Mouse (Mus musculus): ENCODE measurements around the gene Serpina3n.
"Not testable (repeated sequence)": the region's sequence is repeated elsewhere in the genome, so short reads cannot be mapped to it uniquely, and the experiment has no call there.

Serpina3n gene

GRCm38 (mm10) chr12:104433951-104434735 lies 27.6 kb downstream of the Serpina3n start:
- DNase-seq (ENCODE audit: low spot score): no peak

DNA sequence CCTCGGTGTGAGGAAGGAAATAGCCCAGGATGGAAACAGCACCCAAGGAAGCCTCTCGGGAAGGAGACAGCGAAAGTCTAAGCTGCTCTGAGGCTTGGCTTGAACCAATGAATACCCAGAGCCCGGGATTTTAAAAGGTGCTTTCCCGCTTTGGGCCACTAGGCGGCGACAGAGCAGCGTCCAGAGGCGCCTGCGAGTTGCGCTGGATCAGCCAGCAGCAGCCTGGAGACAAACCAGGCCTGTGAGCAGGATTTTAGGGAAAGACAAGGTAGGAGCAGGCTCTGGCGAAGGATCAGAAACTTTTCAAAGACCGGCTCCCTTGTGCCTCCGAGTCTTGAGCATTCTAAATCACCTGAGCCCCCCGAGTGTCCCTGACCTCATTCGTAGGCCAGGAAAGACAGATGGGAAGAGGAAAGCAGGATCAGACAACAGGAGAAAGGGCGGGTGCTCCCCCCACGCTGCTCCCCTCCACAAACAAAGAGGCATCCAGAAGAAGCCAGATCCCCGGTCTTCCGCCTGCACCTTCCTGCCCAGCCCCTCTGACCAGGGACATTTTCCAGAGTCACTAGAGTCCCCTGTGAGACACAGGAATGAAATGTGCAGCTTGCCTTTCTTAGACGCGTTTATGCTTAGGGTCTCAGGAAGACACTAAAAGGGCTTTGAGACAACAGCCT lies 33.7 kb downstream of the Serpina3n start:
- peak; percentile 67 for DNase-seq (ENCODE audit: low spot score)

GRCm38 (mm10) chr12:104443716-104444115 lies 37.2 kb downstream of the Serpina3n start:
- DNase-seq (ENCODE audit: low spot score): no peak

DNA sequence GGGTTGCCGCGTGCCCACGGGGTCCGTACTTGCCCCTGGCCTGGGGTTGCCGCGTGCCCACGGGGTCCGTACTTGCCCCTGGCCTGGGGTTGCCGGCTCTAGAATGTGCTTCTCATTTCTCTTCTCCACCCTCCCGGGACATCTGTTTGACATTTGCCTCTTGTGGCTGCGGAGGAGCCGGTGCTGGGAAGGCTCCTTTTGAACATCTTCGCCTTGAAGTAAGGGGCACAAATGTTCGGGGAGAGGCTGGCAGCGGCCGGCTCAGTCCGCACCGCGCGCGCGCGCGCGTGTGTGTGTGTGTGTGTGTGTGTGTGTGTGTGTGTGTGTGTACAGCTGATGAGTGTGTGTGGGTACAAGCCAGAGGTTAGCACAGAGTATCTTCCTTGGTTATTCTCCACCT lies 40.5 kb downstream of the Serpina3n start:
- DNase-seq (ENCODE audit: low spot score): not testable (repeated sequence)

- peak; percentile 29 for DNase-seq (ENCODE audit: low spot score)
Measured at GRCm38 (mm10) chr12:104448099-104448498, 41.6 kb downstream of the Serpina3n start.

DNA sequence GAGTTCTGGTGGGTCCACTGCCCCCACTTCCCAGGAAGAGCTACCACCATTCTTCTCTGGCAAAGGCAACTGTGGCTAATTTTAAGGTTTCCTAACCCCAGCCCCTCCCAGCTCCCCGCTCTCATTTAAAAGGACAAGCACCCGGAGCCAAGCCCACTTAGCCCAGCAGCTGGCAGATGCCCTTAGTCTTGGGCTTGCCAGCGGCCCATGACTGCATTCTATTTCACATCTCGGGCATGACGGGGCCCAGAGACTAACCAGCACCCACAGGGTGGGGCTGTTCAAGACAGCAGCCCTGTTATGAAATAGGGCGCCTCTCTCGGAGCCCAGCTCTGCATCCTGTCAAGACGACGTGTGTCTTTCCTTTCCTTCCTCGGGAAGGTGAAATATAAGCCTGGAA lies 43.7 kb downstream of the Serpina3n start:
- DNase-seq (ENCODE audit: low spot score): no peak

- DNase-seq (ENCODE audit: low spot score): no peak
Measured at GRCm38 (mm10) chr12:104453002-104453401, 46.5 kb downstream of the Serpina3n start.

DNA sequence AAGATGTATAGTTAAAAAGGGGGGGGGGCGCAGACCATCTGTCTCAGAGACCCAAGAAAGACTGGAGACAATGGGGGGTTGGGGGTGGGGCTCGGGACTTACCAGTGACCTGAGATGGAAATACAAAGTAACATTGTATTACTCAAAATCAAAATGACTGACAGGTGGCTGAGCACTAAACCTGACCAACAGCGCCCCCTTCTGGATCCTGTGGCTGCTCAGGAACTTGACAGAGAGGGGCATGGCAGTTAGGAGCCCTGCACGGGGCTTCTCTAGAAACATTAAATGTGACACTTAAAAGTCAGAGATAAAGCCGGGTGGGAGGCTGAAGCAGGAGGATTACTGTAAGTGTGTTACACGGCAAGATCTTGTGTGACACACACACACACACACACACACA lies 52.8 kb downstream of the Serpina3n start:
- DNase-seq (ENCODE audit: low spot score): no peak

- no peak for DNase-seq (ENCODE audit: low spot score)
Measured at GRCm38 (mm10) chr12:104461372-104461771, 54.8 kb downstream of the Serpina3n start.
